Mouse (Mus musculus) megakaryocyte-erythroid progenitor cell, adult 5-6 weeks (primary cell): ENCODE measurements around the gene Apoc3. TPM values are rescaled to one million over a fixed set of nuclear protein-coding genes. Genes with fewer than 3 reads are reported as not detected.
A peak's percentile ranks its signal among the peaks of the same experiment; 100 is the strongest.

Source experiments
- ATAC-seq: replicated peaks from 2 replicates; pipeline ENCODE4 v1.8.0; 2016; ENCODE audit warnings: mild to moderate bottlenecking, inconsistent platforms; ENCODE audit not compliant: severe bottlenecking, poor library complexity, low FRiP score, low TSS enrichment
- total RNA-seq, 2 experiments: library from RNA; stranded (forward) in 1 of 2; stranded (reverse) in 1 of 2; fragments of 200-1000, 215-1000 nt in 1 of 2; fragments of >200 nt in 1 of 2; fragmentation: Nextera tagmentation in 1 of 2; gene quantifications; 2 replicates each; pipeline ENCODE4 v1.2.3; 2014 to 2017

Gene Apoc3
- total RNA-seq, 2 experiments from 2014 or later = not detected

DNA sequence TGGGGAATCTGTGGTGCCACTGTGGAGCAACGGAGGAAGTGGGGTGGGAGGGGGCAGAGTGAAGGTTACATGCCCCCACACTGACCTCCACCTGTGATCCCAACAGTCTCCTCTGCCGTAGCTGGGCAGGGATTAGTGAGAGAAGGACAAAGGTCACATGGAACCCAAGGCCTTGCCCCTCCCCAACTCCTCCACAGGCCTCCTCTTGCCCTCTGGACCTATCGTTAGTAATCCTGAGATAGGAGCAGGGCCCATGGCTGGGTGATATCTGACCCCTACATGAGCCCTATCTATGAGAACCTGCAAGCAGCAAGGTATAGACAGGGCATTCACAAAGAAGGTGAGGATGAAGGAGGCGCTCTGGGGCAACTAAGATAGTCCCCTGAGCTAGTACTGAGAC is 213 bp upstream of the Apoc3 start:
- ATAC-seq = no peak

DNA sequence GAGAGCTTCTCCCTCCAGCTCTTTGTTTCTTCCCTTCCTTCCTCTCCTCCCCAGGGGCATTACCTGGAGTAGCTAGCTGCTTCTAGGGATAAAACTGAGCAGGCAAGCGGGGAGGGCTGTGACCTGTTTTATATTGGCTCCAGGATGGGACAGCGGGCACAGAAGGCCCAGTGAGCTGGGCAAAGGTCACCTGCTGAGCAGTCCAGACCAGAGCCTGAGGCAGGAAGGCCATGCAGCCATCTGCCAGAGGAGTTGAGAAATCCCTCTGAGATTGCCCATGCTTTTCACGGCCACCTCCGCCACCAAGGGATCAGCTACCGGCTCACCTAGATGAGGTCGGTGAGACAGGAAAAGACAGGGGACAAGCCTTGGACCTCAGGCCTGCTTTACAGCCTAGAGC is 240 bp downstream of the Apoc3 start:
- ATAC-seq = no peak

DNA sequence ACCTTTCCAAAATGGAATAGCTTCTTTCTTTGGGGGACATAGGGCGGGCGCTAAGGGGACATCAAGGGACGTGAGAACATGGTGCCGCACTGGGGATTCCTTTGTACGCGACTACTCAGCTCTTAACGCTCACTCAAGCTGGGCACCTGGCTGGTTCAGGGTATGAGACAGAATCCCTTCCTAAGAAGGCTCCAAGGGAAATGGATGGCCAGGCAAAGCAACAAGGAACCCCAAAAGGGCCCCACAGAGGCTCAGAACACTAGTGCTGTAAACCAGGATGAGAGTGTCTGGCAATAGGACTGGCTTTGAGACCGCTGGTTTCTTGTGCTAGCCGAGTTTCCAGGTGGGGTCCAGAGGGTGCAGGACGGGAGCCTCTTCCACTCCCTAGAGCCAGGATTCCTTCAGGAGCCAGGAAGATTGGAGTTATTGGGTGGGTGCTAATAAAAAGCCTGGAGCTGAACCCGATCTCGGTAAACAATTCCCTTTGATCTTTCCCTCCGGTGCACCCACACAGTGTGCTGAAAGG is 4.9 kb downstream of the Apoc3 start:
- no peak for ATAC-seq

DNA sequence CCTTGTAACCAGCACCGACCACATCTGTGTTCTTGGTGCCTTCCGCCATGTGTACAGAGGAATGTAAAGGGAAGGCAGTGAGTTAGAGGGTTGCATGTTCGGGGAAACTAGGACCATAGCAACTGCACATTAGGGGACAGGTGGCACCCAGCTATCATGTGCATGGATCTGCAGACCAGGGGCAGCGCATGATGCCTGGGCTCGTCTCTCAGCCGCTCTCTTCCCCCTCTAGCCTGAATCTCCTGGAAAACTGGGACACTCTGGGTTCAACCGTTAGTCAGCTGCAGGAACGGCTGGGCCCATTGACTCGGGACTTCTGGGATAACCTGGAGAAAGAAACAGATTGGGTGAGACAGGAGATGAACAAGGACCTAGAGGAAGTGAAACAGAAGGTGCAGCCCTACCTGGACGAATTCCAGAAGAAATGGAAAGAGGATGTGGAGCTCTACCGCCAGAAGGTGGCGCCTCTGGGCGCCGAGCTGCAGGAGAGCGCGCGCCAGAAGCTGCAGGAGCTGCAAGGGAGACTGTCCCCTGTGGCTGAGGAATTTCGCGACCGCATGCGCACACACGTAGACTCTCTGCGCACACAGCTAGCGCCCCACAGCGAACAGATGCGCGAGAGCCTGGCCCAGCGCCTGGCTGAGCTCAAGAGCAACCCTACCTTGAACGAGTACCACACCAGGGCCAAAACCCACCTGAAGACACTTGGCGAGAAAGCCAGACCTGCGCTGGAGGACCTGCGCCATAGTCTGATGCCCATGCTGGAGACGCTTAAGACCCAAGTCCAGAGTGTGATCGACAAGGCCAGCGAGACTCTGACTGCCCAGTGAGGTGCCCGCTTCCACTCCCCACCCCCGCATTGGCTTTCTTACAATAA is 5.6 kb downstream of the Apoc3 start:
- ATAC-seq = peak; percentile 89

DNA sequence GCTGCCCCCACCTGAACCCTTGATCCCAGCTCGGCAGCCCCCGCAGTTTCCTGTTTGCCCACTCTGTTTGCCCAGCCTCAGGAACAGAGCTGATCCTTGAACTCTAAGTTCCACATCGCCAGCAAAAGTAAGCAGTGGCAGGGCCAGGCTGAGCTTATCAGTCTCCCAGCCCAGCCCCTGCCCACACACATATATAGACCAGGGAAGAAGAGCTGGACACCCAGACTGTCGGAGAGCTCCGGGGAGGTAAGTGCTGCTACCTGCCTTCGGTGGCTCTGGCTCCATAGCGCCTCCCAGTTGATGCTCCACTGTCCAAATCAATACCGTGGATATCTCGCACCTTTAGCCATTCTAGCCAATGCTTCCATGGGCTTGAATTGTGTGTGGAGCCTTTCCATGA is 6.9 kb downstream of the Apoc3 start, which contains the start of gene Apoa1:
Gene Apoa1 (plus strand): TSS at position 90 of the 400 bp plus-strand sequence.
- ATAC-seq = no peak

DNA sequence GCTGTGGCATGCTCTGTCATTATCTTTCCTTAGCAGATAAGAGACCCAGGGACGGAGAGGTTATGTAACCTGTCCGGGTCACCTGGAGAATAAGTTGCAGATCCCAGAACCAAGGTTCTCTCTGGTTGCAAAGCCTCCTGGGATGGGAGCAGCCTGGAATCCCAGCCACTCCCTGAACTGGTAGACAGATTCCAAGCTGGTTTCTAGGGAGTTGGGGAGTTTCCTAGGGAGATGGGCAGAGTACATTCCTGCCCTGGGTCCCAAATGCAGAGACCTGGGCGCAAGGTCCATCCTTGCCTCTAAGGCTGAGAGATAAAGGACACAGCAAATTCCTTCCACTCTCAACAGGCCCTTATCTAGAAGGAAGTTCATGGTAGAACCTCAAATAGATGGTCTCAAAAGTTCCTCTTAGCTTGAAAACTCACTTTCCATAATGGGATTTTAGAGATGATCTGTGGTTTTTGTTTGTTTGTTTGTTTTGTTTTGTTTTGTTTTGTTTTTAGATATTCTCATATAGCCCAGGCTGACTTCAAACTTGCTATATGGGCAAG is 8.3 kb downstream of the Apoc3 start:
- no peak for ATAC-seq

DNA sequence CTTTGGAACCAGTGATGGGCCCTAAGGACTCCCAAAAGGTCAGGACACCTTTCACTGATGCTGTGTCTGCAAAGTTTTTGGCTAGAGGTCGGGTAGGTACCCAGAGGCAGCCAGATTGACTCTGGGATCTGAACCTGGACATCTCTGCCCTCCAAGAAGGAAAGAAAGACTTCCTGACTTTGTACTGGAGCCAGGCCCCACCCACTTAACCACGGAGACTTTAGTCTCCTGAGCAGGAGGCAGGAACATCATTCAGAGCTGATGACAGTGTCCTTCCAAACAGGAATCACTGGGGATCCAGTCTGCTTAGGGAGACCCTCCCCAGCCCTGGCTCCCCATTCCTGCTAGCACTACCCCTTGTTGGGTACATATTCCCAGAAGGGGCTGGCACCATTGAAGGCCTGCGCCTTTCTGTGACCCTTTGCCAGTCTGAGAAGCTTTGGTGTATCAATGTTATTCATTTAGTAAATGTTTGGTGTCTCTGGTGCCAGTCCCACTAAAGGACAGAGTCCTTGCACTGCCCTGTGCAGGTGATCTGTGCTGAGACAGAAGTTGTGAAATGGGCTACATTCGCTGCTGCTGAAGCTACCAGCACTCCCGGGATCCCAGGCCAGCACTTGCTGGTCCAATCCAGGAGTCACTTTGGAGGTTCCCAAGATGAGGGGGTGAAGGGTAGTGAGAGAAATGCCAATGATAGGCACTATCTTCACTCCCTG is 10.3 kb downstream of the Apoc3 start:
- no peak for ATAC-seq

DNA sequence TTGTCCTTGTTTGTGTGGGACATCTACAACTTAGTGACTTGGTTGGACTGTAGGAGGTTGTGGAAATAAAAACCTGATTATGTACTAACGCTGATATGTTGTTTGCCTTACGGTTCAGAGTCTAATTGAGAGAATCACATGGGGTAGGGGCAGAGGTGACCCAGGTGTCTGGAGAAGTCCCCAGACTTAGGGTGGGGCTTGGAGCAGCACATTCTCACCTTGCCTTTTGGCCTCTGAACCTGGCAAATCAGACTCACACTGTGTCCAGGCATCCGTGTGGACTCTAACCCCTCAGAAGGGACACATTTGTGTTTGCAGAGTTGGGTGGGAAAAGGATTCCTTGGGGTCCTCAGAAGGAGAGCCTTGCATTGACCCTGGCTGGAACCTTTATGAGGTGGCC is 11.3 kb downstream of the Apoc3 start:
- ATAC-seq = no peak

DNA sequence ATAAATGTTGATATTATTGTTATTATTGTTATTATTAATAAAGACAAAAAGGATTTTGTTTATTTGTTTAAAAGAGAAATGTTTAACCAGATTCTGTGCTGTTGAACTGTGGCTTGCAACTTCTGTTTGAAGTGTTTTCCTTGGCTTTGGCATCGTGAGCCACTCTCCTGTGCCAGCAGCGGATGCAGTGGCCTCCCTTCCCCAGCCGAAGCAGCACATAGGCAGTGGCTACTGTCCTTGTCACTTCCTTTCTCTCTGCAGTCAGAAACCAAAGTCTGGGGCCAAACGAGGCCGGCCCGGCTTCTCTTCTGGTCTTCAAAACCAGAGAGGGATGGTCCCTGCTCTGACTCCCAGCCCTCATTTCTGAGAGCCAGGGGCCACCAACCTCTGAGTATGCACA is 12.3 kb downstream of the Apoc3 start:
- ATAC-seq = no peak

DNA sequence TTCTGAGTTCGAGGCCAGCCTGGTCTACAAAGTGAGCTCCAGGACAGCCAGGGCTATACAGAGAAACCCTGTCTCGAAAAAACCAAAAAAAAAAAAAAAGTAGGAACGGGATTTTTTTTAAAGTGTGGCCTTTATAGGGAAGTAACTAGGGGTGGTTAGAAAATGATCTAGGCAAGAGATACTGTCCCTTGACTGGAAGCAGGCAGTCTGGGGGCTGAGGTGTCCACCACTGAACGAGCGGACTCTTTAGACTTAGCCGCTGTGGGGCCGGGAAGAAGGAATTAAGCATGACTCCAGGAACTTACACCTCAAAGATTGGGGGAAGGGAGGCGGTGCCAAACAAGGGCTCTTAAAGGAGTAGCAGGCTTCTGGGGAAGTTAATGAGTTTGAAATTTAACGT is 17.3 kb downstream of the Apoc3 start:
- no peak for ATAC-seq

DNA sequence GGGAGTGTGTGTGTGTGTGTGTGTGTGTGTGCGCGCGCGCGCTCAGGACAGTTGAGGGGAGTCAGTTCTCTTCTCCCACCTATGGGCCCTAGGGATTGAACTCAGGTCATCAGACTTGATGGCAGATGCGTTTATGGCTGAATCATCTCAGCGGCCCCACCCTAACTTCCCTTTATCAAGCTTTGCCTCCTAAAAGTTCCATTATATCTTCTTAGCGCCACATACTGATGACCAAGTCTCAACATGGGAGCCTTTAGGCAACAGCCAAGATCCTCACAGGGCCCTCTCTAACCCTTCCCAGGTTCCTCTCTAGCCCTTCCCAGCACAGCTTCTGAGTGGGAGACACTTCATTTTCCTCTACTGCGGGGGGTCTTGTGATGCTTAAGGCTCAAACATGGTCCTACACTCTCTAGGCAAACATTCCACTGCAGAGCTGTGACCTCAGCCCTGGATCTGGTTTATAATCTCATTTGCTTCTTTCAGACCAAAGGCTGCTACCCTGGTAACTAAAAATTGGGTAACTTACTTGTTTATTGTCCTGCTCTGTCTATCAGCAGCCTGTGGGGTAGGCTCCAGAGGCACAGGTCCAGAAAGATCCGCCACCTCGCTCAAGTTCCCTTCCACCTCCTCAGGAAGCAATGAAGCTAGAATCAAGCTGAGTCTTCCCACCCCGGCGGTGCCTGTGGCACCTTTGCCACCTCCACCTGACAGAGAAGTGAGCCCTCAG is 18.5 kb downstream of the Apoc3 start:
- ATAC-seq = no peak

DNA sequence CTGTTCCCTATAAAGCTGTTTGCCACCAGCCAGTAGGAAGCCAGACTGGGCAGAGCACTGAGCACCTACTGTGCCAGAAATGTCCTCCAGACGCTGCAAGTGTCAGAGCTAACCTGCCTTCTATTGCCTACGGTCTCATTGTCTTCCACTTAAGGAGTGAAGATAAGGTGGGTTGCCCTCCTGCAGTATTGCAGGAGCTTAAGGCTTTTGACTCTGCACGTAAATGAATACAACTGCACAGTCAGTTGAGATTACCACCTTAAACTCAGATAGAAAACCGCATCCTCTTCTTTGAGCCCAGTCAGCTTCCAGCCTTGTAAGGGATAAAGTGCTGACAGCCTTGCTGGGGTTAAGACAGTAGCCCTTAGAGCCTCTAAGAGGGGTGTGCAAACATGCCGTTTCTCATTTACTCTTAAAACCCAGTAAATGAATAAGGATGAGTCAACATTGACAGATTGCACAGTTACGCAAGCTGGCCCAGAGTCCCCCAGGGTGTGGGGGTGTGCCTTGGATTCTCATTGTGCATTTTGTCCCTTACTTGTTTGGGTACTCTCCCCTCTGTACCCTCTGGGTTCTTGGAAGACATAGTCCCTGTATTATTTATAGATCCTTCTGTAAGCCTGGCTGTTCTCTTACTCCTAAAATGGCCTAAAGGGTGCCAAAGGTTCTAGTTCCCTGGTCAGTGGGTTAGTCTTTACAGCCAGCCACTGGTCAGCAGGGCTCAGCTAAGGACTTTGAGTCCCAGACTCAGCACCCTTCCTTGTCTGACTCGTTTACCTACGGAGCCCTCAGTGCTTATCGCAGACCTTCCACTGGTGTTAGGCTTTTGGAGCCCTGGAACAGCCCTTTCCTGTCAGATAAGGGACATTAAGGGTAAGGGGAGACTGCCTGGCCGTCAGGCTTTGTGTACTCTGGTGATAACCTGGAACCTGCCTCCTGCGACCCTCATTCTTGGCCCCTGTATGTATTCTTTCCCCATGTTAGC is 19.8 kb downstream of the Apoc3 start:
- peak; percentile 73 for ATAC-seq

DNA sequence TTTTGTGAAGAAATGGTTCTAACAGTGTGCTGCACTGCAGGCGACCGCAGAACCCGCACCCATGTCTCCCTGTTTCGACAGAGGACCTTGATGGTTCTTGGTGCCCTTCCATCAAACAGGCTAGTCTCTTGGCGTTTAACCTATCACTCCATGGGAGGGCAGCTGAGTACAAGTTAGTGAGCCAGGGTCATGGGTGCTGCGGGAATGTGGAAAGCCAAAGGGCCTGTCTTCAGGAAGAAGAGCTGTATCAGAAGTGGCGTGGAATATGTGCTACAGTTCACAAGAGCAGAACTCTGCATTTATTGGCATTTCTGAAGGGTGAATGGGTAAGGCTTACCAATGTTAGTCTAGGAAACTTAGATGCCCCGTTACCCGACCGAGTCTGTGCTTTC is 20.5 kb downstream of the Apoc3 start:
- ATAC-seq = no peak

DNA sequence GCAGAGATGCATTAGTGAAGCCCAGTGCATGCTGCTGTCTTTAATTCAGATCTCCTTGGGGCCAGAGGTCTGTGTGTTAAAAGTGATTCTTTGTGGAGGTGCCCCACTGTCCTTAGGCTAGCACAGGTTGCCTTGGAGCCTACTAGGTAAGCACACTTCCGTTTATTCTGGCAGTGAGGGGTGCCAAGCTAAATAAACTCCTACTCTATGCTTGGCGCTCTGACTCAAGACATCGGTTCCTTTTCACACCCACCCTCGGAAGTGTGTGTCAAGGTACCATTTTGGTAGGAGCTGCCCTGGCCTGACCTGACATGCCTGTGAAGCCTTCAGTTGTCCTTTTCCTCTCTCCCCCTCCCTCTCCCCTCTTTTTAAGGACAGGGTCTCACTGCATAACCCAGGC is 21.2 kb downstream of the Apoc3 start:
- ATAC-seq = no peak

DNA sequence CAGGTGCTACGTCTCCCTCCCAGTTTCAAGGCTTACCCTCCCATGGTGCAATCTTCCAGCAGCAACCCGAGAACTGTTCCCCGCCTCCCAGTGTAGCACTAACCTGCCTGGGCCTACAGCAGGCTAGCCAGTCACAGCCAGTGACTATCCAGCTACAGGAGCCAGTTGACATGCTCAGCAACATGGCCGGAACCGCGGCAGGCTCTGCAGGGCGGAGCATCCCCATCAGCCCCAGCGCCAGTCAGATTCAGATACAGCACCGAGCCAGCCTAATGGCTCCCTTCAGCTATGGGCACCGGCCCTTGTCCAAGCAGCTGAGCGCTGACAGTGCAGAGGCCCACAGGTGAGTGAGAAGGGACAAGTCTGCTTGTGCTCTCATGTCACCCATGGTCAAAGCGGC is 25.0 kb downstream of the Apoc3 start:
- no peak for ATAC-seq

DNA sequence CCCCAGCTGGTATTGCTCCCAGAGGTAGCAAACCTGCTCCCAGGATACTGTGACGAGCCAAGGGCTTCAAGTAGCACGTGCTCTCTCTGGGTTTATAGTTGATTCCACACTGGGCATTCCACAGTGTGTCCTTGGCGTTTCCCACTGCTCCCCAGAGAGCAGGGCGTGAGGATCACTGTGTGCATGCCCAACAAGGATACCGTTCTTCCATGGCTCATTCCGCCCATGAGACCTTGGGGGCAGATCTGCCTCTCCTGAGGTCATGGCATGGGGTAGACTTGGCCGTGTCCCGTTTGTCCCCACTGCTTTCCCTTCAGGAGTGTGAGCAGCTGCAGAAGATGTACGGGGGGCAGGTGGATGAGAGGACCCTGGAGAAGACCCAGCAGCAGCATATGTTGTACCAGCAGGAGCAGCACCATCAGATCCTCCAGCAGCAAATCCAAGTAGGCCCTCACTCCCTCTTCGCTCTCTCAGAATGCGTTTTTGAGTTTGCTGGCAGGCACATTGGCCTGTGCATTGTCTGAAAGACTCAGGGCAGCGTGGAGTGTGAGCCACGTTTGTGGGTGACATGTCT is 26.9 kb downstream of the Apoc3 start:
- ATAC-seq = no peak

DNA sequence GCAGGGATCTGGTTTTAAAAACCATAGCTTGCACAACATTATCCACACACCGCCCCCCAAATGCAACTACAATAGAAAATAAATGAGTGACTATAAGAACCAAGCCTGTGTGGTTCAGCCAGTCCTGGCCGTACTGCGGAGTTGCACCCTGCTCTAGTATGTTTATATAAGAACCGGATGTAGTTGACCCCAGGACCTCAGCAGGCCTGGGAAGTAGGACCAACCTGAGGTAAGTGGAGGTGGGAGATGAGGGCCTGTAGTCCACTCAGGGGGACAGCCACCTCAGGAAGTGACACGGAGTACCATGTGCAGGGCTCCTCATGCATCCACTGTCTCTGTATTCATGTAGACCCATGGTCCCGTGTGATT is 28.0 kb downstream of the Apoc3 start:
- ATAC-seq = no peak

DNA sequence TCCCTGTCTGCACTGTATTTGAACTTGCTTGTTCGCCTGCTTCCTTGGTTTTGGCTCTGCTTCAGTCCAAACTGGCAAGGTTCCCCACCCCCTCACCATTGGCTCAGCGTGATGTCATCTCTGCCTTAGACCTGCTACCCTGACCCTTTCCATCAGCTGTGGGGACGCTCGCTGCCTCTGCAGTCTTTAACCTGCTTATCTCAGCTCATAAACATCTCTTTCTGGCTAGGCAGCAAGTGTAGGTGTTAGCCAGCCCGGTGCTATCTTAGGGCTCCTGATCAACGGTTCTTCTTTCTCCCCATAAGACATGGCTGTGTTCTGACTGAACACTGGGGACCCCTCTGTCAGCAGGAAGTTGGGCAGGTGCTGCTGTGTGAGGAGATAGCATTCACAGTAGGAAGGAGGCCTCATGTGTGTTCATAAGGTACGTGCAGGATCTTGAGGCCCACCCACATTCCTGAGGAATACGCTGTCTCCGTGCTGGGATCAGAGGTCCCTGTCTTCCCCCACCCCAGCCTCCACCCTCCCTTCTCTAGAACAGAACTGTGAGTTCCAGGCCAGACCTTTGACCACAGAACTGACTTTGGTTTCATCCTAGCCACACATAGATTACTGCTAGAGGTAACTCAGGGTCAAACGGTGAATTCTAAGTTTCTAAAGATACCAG is 28.5 kb downstream of the Apoc3 start:
- peak; percentile 77 for ATAC-seq
